Mouse (Mus musculus): ENCODE results near the gene Ypel4. TPM values are rescaled to one million over a fixed set of nuclear protein-coding genes. Genes with fewer than 3 reads are reported as not detected.
A peak's percentile ranks its signal among the peaks of the same experiment; 100 is the strongest.

The Ypel4 gene
- polyA plus RNA-seq, 1 experiment from 2014 or later = 27.7 TPM

- H3K9ac ChIP-seq (ENCODE audit: low read depth, low read length) = peak within 1 kb of the TSS; percentile 88
- H3K4me2 ChIP-seq (ENCODE audit: low read length) = peak within 1 kb of the TSS; percentile 89
- no peaks in the 10 kb centered on the region for H3K36me3 ChIP-seq (ENCODE audit: control insufficient read depth, insufficient read depth, low read length)
- peaks cover 34% of the 10 kb centered on the region for H3K4me1 ChIP-seq (ENCODE audit: control insufficient read depth, insufficient read depth, low read length)
- WGBS = 0% methylated on average over 25 of the region's 25 CpGs
- peak within 1 kb of the TSS; percentile 96 for H3K27ac ChIP-seq (ENCODE audit: low read length)
- H3K4me3 ChIP-seq (ENCODE audit: low read depth, low read length) = peak within 1 kb of the TSS; percentile 76
- no peaks in the 10 kb centered on the region for H3K27me3 ChIP-seq (ENCODE audit: control insufficient read depth, insufficient read depth, low read depth, low read length)
- peak; percentile 94 for ATAC-seq
- H3K9me3 ChIP-seq (replicated peaks; ENCODE audit: control insufficient read depth, low read length, poor library complexity, severe bottlenecking) = no peaks in the 10 kb centered on the region
Observed at GRCm38 (mm10) chr2:84743561-84743960, 9.7 kb downstream of the Ypel4 start, which contains the start of gene Gm19426. Gene Gm19426 (minus strand): TSS chr2:84743655.

GRCm38 (mm10) chr2:84744126-84744525 lies 10.3 kb downstream of the Ypel4 start:
- 1% methylated on average over 10 of the region's 10 CpGs for WGBS
- H3K4me2 ChIP-seq (ENCODE audit: low read length) = peak overlapping the region; percentile 89
- H3K27ac ChIP-seq (ENCODE audit: low read length) = peak overlapping the region; percentile 96
- peaks cover 28% of the 10 kb centered on the region for H3K4me1 ChIP-seq (ENCODE audit: control insufficient read depth, insufficient read depth, low read length)
- H3K9ac ChIP-seq (ENCODE audit: low read depth, low read length) = peak overlapping the region; percentile 33; the same call in 1 of the 2 replicates
- no peaks in the 10 kb centered on the region for H3K9me3 ChIP-seq (replicated peaks; ENCODE audit: control insufficient read depth, low read length, poor library complexity, severe bottlenecking)
- no peaks in the 10 kb centered on the region for H3K36me3 ChIP-seq (ENCODE audit: control insufficient read depth, insufficient read depth, low read length)
- ATAC-seq = peak; percentile 33
- H3K27me3 ChIP-seq (ENCODE audit: control insufficient read depth, insufficient read depth, low read depth, low read length) = no peaks in the 10 kb centered on the region
- H3K4me3 ChIP-seq (ENCODE audit: low read depth, low read length) = peak overlapping the region; percentile 76

- Histone ChIP-seq H3K9ac (ENCODE audit: low read depth, low read length) (no peak overlapping the region), H3K27ac (ENCODE audit: low read length) (no peak overlapping the region), H3K36me3 (ENCODE audit: control insufficient read depth, insufficient read depth, low read length) (no peaks in the 10 kb centered on the region), H3K4me2 (ENCODE audit: low read length) (no peak overlapping the region), H3K27me3 (ENCODE audit: control insufficient read depth, insufficient read depth, low read depth, low read length) (no peaks in the 10 kb centered on the region), H3K9me3 (replicated peaks; ENCODE audit: control insufficient read depth, low read length, poor library complexity, severe bottlenecking) (no peaks in the 10 kb centered on the region), H3K4me1 (ENCODE audit: control insufficient read depth, insufficient read depth, low read length) (no peaks in the 10 kb centered on the region), H3K4me3 (ENCODE audit: low read depth, low read length) (no peak overlapping the region)
- ATAC-seq = no peak
- WGBS = 73% methylated on average over 6 of the region's 6 CpGs
Observed at GRCm38 (mm10) chr2:84750115-84750514, 16.3 kb downstream of the Ypel4 start.

- no peak for ATAC-seq
- H3K27me3 ChIP-seq (ENCODE audit: control insufficient read depth, insufficient read depth, low read depth, low read length) = no peaks in the 10 kb centered on the region
- no peaks in the 10 kb centered on the region for H3K4me1 ChIP-seq (ENCODE audit: control insufficient read depth, insufficient read depth, low read length)
- no peak overlapping the region for H3K4me2 ChIP-seq (ENCODE audit: low read length)
- no peak overlapping the region for H3K9ac ChIP-seq (ENCODE audit: low read depth, low read length)
- no peak overlapping the region for H3K27ac ChIP-seq (ENCODE audit: low read length)
- H3K36me3 ChIP-seq (ENCODE audit: control insufficient read depth, insufficient read depth, low read length) = no peaks in the 10 kb centered on the region
- no peak overlapping the region for H3K4me3 ChIP-seq (ENCODE audit: low read depth, low read length)
- no peaks in the 10 kb centered on the region for H3K9me3 ChIP-seq (replicated peaks; ENCODE audit: control insufficient read depth, low read length, poor library complexity, severe bottlenecking)
- WGBS = 90% methylated on average over 5 of the region's 5 CpGs
Observed at GRCm38 (mm10) chr2:84756245-84756644, 22.4 kb downstream of the Ypel4 start.

- no peak overlapping the region for H3K4me3 ChIP-seq (ENCODE audit: low read depth, low read length)
- no peaks in the 10 kb centered on the region for H3K9me3 ChIP-seq (replicated peaks; ENCODE audit: control insufficient read depth, low read length, poor library complexity, severe bottlenecking)
- H3K27me3 ChIP-seq (ENCODE audit: control insufficient read depth, insufficient read depth, low read depth, low read length) = no peaks in the 10 kb centered on the region
- no peak for ATAC-seq
- no peak overlapping the region for H3K9ac ChIP-seq (ENCODE audit: low read depth, low read length)
- H3K36me3 ChIP-seq (ENCODE audit: control insufficient read depth, insufficient read depth, low read length) = no peaks in the 10 kb centered on the region
- WGBS = 64% methylated on average over 7 of the region's 7 CpGs
- no peak overlapping the region for H3K4me2 ChIP-seq (ENCODE audit: low read length)
- no peak overlapping the region for H3K27ac ChIP-seq (ENCODE audit: low read length)
- no peaks in the 10 kb centered on the region for H3K4me1 ChIP-seq (ENCODE audit: control insufficient read depth, insufficient read depth, low read length)
Observed at GRCm38 (mm10) chr2:84757026-84757682, 23.3 kb downstream of the Ypel4 start.

GRCm38 (mm10) chr2:84758542-84759127 lies 24.8 kb downstream of the Ypel4 start:
- no peaks in the 10 kb centered on the region for H3K4me1 ChIP-seq (ENCODE audit: control insufficient read depth, insufficient read depth, low read length)
- ATAC-seq = peak; percentile 48; the same call in 1 of the 2 replicates
- no peaks in the 10 kb centered on the region for H3K9me3 ChIP-seq (replicated peaks; ENCODE audit: control insufficient read depth, low read length, poor library complexity, severe bottlenecking)
- no peak overlapping the region for H3K4me2 ChIP-seq (ENCODE audit: low read length)
- WGBS = 0% methylated on average over 2 of the region's 2 CpGs
- H3K27ac ChIP-seq (ENCODE audit: low read length) = no peak overlapping the region
- H3K4me3 ChIP-seq (ENCODE audit: low read depth, low read length) = no peak overlapping the region
- H3K9ac ChIP-seq (ENCODE audit: low read depth, low read length) = no peak overlapping the region
- no peaks in the 10 kb centered on the region for H3K36me3 ChIP-seq (ENCODE audit: control insufficient read depth, insufficient read depth, low read length)
- no peaks in the 10 kb centered on the region for H3K27me3 ChIP-seq (ENCODE audit: control insufficient read depth, insufficient read depth, low read depth, low read length)

GRCm38 (mm10) chr2:84760777-84761176 lies 26.9 kb downstream of the Ypel4 start:
- Histone ChIP-seq H3K4me2 (ENCODE audit: low read length) (no peak overlapping the region), H3K9me3 (replicated peaks; ENCODE audit: control insufficient read depth, low read length, poor library complexity, severe bottlenecking) (no peaks in the 10 kb centered on the region), H3K27ac (ENCODE audit: low read length) (no peak overlapping the region), H3K27me3 (ENCODE audit: control insufficient read depth, insufficient read depth, low read depth, low read length) (no peaks in the 10 kb centered on the region), H3K36me3 (ENCODE audit: control insufficient read depth, insufficient read depth, low read length) (no peaks in the 10 kb centered on the region), H3K4me1 (ENCODE audit: control insufficient read depth, insufficient read depth, low read length) (no peaks in the 10 kb centered on the region), H3K9ac (ENCODE audit: low read depth, low read length) (no peak overlapping the region), H3K4me3 (ENCODE audit: low read depth, low read length) (no peak overlapping the region)
- no peak for ATAC-seq
- 73% methylated on average over 8 of the region's 8 CpGs for WGBS

- Histone ChIP-seq H3K4me2 (ENCODE audit: low read length) (no peak overlapping the region), H3K9me3 (replicated peaks; ENCODE audit: control insufficient read depth, low read length, poor library complexity, severe bottlenecking) (no peaks in the 10 kb centered on the region), H3K27ac (ENCODE audit: low read length) (no peak overlapping the region), H3K27me3 (ENCODE audit: control insufficient read depth, insufficient read depth, low read depth, low read length) (no peaks in the 10 kb centered on the region), H3K4me3 (ENCODE audit: low read depth, low read length) (no peak overlapping the region), H3K9ac (ENCODE audit: low read depth, low read length) (no peak overlapping the region), H3K4me1 (ENCODE audit: control insufficient read depth, insufficient read depth, low read length) (no peaks in the 10 kb centered on the region), H3K36me3 (ENCODE audit: control insufficient read depth, insufficient read depth, low read length) (no peaks in the 10 kb centered on the region)
- 82% methylated on average over 3 of the region's 3 CpGs for WGBS
- ATAC-seq = no peak
Observed at GRCm38 (mm10) chr2:84761309-84761708, 27.5 kb downstream of the Ypel4 start.

- H3K4me3 ChIP-seq (ENCODE audit: low read depth, low read length) = no peak overlapping the region
- whole genome bisulfite sequencing = 96% methylated on average over 1 of the region's 1 CpGs
Observed at GRCm38 (mm10) chr2:84761840-84762239, 28.0 kb downstream of the Ypel4 start.

More at GRCm38 (mm10) chr2:84761840-84762239, 28.0 kb downstream of the Ypel4 start:
- no peaks in the 10 kb centered on the region for H3K9me3 ChIP-seq (replicated peaks; ENCODE audit: control insufficient read depth, low read length, poor library complexity, severe bottlenecking)
- no peak overlapping the region for H3K9ac ChIP-seq (ENCODE audit: low read depth, low read length)
- ATAC-seq = no peak
- no peaks in the 10 kb centered on the region for H3K36me3 ChIP-seq (ENCODE audit: control insufficient read depth, insufficient read depth, low read length)
- H3K27ac ChIP-seq (ENCODE audit: low read length) = no peak overlapping the region
- H3K4me2 ChIP-seq (ENCODE audit: low read length) = no peak overlapping the region
- H3K27me3 ChIP-seq (ENCODE audit: control insufficient read depth, insufficient read depth, low read depth, low read length) = no peaks in the 10 kb centered on the region
- no peaks in the 10 kb centered on the region for H3K4me1 ChIP-seq (ENCODE audit: control insufficient read depth, insufficient read depth, low read length)
